Mouse (Mus musculus): ENCODE measurements around the gene Btbd17.

DNA sequence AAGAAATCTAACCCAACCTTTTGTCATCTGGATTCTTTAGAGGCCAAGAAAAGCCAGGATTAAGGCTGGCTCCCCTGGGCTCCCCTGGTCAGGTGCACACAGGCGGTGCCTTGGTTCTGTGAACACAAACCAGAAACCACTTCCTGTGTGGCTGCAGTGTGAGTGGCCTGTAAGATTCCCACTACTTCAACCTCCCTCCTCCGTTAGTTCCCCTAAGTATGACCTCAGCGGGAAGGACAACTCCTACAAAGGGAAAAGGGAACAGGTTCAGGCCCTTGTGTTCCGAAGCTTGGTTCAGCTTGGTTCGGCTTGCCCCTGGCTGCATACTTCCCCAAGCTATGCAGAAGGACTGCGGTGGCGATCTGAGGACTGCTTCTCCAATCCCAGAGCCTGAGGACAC, 22.4 kb upstream of the Btbd17 start:
- TF ChIP-seq ZC3H11A (IDR thresholded peaks at IDR 0.05; ENCODE audit: borderline replicate concordance, low read depth, low read length), result no peak
- TF ChIP-seq MAFK (IDR thresholded peaks at IDR 0.05; ENCODE audit: insufficient read depth, low read depth, low read length), result no peak
- TF ChIP-seq CHD2 (IDR thresholded peaks at IDR 0.05; ENCODE audit: low read depth, low read length), result no peak

Data from ES-E14 (cell line).